Mouse (Mus musculus): Measurements from ENCODE around the gene Sacm1l. TPM values are rescaled to one million over a fixed set of nuclear protein-coding genes. Genes with fewer than 3 reads are reported as not detected.

Sacm1l gene
- polyA plus RNA-seq, 1 experiment from 2014 or later = 58.1 TPM

- Histone ChIP-seq H3K9ac (ENCODE audit: low read length) (no peak overlapping the region), H3K4me3 (ENCODE audit: low read length) (no peak overlapping the region), H3K4me1 (replicated peaks; ENCODE audit: control insufficient read depth, insufficient read depth, low read length) (peaks cover 3% of the 10 kb centered on the region), H3K9me3 (ENCODE audit: control insufficient read depth, low read length) (no peaks in the 10 kb centered on the region), H3K27me3 (ENCODE audit: control insufficient read depth, insufficient read depth, low read depth, low read length) (no peaks in the 10 kb centered on the region), H3K27ac (ENCODE audit: low read length) (peak overlapping the region; percentile 29), H3K36me3 (ENCODE audit: control insufficient read depth, insufficient read depth, low read length) (peaks cover 14% of the 10 kb centered on the region), H3K4me2 (ENCODE audit: low read depth, low read length) (no peak overlapping the region)
- peak; percentile 78 for ATAC-seq (ENCODE audit: low read depth)
- 61% methylated on average over 13 of the region's 13 CpGs for WGBS
Measured at GRCm38 (mm10) chr9:123518969-123519894, 10.3 kb upstream of the Sacm1l start.

DNA sequence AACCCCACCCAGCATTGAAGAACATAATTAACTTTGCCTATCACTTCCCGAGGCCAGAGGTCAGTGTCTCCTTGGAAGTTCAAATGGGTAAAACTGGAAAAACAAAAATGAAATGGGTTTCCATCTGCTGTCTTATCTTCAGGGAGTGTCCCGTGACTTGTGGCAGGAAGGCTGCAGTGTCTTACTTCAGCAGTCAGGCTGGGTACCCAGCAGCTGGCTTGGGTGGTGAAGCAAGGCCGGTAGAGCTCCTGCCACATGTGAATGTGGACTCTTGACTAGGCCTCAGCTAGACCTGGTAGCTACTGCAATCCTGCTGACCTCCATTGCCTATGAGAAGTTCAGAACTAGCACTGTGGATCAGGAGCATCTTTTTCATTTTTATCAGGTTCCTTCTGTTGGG is 8.8 kb upstream of the Sacm1l start:
- H3K27ac ChIP-seq (ENCODE audit: low read length) = no peak overlapping the region
- H3K9me3 ChIP-seq (ENCODE audit: control insufficient read depth, low read length) = no peaks in the 10 kb centered on the region
- H3K36me3 ChIP-seq (ENCODE audit: control insufficient read depth, insufficient read depth, low read length) = peaks cover 14% of the 10 kb centered on the region
- no peak for ATAC-seq (ENCODE audit: low read depth)
- no peak overlapping the region for H3K4me2 ChIP-seq (ENCODE audit: low read depth, low read length)
- WGBS = 58% methylated on average over 3 of the region's 3 CpGs
- no peak overlapping the region for H3K4me3 ChIP-seq (ENCODE audit: low read length)
- no peaks in the 10 kb centered on the region for H3K27me3 ChIP-seq (ENCODE audit: control insufficient read depth, insufficient read depth, low read depth, low read length)
- peaks cover 6% of the 10 kb centered on the region for H3K4me1 ChIP-seq (replicated peaks; ENCODE audit: control insufficient read depth, insufficient read depth, low read length)
- H3K9ac ChIP-seq (ENCODE audit: low read length) = no peak overlapping the region

GRCm38 (mm10) chr9:123523676-123524075 is 5.9 kb upstream of the Sacm1l start:
- no peak overlapping the region for H3K4me3 ChIP-seq (ENCODE audit: low read length)

DNA sequence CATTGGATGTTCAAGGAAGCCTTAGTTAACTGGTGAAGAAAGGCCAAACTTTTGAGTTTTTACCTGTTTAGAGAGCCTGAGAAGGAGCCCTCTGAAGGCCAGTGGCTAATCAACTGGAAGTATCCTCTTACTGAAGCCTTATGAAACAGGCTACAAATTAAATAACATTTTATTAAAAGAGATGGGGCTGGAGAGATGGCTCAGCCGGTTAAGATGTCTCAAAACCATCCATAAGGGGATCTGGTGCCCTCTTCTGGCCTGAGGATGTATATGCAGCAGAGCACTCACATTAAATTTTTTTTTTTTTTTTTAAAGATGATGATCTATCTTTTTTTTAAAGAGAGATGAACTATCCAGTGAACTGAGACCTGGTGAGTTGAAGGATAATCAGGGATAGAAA is 4.5 kb upstream of the Sacm1l start:
- H3K4me3 ChIP-seq (ENCODE audit: low read length) = no peak overlapping the region
- 0% methylated on average over 1 of the region's 1 CpGs for WGBS
- no peak overlapping the region for H3K9ac ChIP-seq (ENCODE audit: low read length)
- H3K27ac ChIP-seq (ENCODE audit: low read length) = no peak overlapping the region
- no peaks in the 10 kb centered on the region for H3K27me3 ChIP-seq (ENCODE audit: control insufficient read depth, insufficient read depth, low read depth, low read length)
- ATAC-seq (ENCODE audit: low read depth) = no peak
- no peak overlapping the region for H3K4me2 ChIP-seq (ENCODE audit: low read depth, low read length)
- H3K9me3 ChIP-seq (ENCODE audit: control insufficient read depth, low read length) = no peaks in the 10 kb centered on the region
- no peaks in the 10 kb centered on the region; the same call in 1 of the 2 replicates for H3K36me3 ChIP-seq (ENCODE audit: control insufficient read depth, insufficient read depth, low read length)
- peaks cover 3% of the 10 kb centered on the region; the same call in 1 of the 2 replicates for H3K4me1 ChIP-seq (replicated peaks; ENCODE audit: control insufficient read depth, insufficient read depth, low read length)

More at GRCm38 (mm10) chr9:123523676-123524075, 5.9 kb upstream of the Sacm1l start:
- no peak overlapping the region for H3K9ac ChIP-seq (ENCODE audit: low read length)
- WGBS = 26% methylated on average over 3 of the region's 3 CpGs
- ATAC-seq (ENCODE audit: low read depth) = no peak
- no peak overlapping the region for H3K4me2 ChIP-seq (ENCODE audit: low read depth, low read length)
- no peaks in the 10 kb centered on the region for H3K9me3 ChIP-seq (ENCODE audit: control insufficient read depth, low read length)
- H3K4me1 ChIP-seq (replicated peaks; ENCODE audit: control insufficient read depth, insufficient read depth, low read length) = peaks cover 6% of the 10 kb centered on the region
- H3K27me3 ChIP-seq (ENCODE audit: control insufficient read depth, insufficient read depth, low read depth, low read length) = no peaks in the 10 kb centered on the region
- H3K27ac ChIP-seq (ENCODE audit: low read length) = no peak overlapping the region
- H3K36me3 ChIP-seq (ENCODE audit: control insufficient read depth, insufficient read depth, low read length) = peaks cover 5% of the 10 kb centered on the region

GRCm38 (mm10) chr9:123526502-123526901 is 3.1 kb upstream of the Sacm1l start:
- no peak overlapping the region for H3K4me3 ChIP-seq (ENCODE audit: low read length)
- H3K9me3 ChIP-seq (ENCODE audit: control insufficient read depth, low read length) = no peaks in the 10 kb centered on the region
- no peak overlapping the region for H3K4me2 ChIP-seq (ENCODE audit: low read depth, low read length)
- no peaks in the 10 kb centered on the region for H3K36me3 ChIP-seq (ENCODE audit: control insufficient read depth, insufficient read depth, low read length)
- no peak overlapping the region for H3K27ac ChIP-seq (ENCODE audit: low read length)
- H3K9ac ChIP-seq (ENCODE audit: low read length) = no peak overlapping the region
- ATAC-seq (ENCODE audit: low read depth) = no peak
- H3K27me3 ChIP-seq (ENCODE audit: control insufficient read depth, insufficient read depth, low read depth, low read length) = no peaks in the 10 kb centered on the region
- H3K4me1 ChIP-seq (replicated peaks; ENCODE audit: control insufficient read depth, insufficient read depth, low read length) = peaks cover 10% of the 10 kb centered on the region
- 63% methylated on average over 5 of the region's 5 CpGs for WGBS

- no peak for ATAC-seq (ENCODE audit: low read depth)
- peak overlapping the region; percentile 57 for H3K4me3 ChIP-seq (ENCODE audit: low read length)
- 22% methylated on average over 6 of the region's 6 CpGs for whole genome bisulfite sequencing
- no peaks in the 10 kb centered on the region for H3K27me3 ChIP-seq (ENCODE audit: control insufficient read depth, insufficient read depth, low read depth, low read length)
- peak overlapping the region; percentile 71 for H3K9ac ChIP-seq (ENCODE audit: low read length)
- no peaks in the 10 kb centered on the region for H3K9me3 ChIP-seq (ENCODE audit: control insufficient read depth, low read length)
- H3K4me2 ChIP-seq (ENCODE audit: low read depth, low read length) = peak overlapping the region; percentile 67
- peak overlapping the region; percentile 95 for H3K27ac ChIP-seq (ENCODE audit: low read length)
- no peaks in the 10 kb centered on the region for H3K36me3 ChIP-seq (ENCODE audit: control insufficient read depth, insufficient read depth, low read length)
- peaks cover 15% of the 10 kb centered on the region for H3K4me1 ChIP-seq (replicated peaks; ENCODE audit: control insufficient read depth, insufficient read depth, low read length)
Measured at GRCm38 (mm10) chr9:123528087-123528925, 1.3 kb upstream of the Sacm1l start.

DNA sequence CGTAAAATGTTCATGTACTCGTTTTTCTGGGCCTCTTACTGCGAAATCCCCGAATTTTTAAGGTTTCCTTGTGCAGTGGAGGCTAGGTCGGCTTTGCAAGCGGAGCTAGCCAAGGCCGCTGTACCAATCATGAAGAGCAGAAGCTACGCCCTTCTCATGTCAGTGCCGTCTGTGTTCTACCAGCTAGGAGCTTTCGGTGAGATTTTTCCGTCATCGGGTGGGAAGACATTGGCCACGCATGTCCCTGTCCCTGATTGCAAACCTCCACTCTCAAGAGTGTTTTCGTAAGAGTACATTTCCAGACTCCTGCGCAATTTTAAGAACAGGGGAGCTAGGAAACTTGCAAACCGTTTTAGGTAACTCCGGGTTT is 648 bp upstream of the Sacm1l start:
- peak overlapping the region; percentile 67 for H3K4me2 ChIP-seq (ENCODE audit: low read depth, low read length)
- H3K9me3 ChIP-seq (ENCODE audit: control insufficient read depth, low read length) = no peaks in the 10 kb centered on the region
- peaks cover 15% of the 10 kb centered on the region for H3K4me1 ChIP-seq (replicated peaks; ENCODE audit: control insufficient read depth, insufficient read depth, low read length)
- H3K27ac ChIP-seq (ENCODE audit: low read length) = peak overlapping the region; percentile 95
- H3K27me3 ChIP-seq (ENCODE audit: control insufficient read depth, insufficient read depth, low read depth, low read length) = no peaks in the 10 kb centered on the region
- H3K36me3 ChIP-seq (ENCODE audit: control insufficient read depth, insufficient read depth, low read length) = no peaks in the 10 kb centered on the region
- peak overlapping the region; percentile 57 for H3K4me3 ChIP-seq (ENCODE audit: low read length)
- peak; percentile 28 for ATAC-seq (ENCODE audit: low read depth)
- peak overlapping the region; percentile 71 for H3K9ac ChIP-seq (ENCODE audit: low read length)
- WGBS = under 1% methylated on average over 17 of the region's 17 CpGs

DNA sequence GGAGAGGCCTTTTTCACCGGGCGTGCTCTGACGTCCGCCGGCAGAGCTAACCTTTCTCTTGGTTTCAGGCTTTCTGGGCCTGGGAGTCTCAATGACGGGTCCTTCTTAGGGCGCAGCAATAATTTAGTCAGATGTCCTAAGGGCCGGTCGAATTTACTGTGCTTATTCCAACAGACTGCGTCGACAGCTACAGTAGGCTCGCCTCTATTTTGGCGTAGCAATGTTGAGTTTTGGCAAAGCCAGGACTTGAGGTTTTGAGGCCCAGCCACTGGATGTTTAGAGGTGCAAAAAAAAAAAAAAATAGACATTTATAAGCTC is 558 bp downstream of the Sacm1l start:
- 0% methylated on average over 13 of the region's 13 CpGs for WGBS
- peak overlapping the region; percentile 91 for H3K27ac ChIP-seq (ENCODE audit: low read length)
- ATAC-seq (ENCODE audit: low read depth) = no peak; the same call in 1 of the 2 replicates

DNA sequence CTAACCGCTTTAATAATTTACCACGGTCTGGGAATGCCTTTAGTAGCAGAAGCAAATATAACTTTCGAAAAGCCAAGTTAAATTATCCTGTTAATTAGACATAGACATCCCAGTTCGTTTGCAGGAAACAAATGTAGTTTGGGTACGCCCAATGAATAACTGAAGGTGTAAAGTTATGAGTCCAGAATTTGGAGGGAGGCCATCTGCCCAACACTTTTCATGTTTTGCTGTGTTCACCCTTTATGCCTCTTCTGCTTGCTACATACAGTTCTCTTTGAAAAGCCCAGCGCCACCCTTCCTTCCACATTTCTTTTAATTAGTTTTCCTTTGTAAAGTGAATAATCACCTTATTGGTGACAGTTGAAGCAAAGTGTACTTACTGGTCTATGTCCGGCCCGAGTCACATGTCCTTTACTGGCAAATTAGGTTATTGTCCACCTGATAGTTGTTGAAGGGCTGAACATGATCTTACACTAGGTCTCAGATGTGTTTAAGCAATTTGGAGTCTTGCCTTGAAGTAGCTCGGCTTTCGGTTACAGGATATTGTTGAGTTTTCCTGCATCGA is 1.1 kb downstream of the Sacm1l start:
- peak overlapping the region; percentile 69 for H3K4me3 ChIP-seq (ENCODE audit: low read length)
- WGBS = 22% methylated on average over 11 of the region's 11 CpGs
- H3K27ac ChIP-seq (ENCODE audit: low read length) = peak overlapping the region; percentile 91; the same call in 1 of the 2 replicates
- no peaks in the 10 kb centered on the region for H3K9me3 ChIP-seq (ENCODE audit: control insufficient read depth, low read length)
- peaks cover 11% of the 10 kb centered on the region for H3K4me1 ChIP-seq (replicated peaks; ENCODE audit: control insufficient read depth, insufficient read depth, low read length)
- ATAC-seq (ENCODE audit: low read depth) = no peak
- H3K27me3 ChIP-seq (ENCODE audit: control insufficient read depth, insufficient read depth, low read depth, low read length) = no peaks in the 10 kb centered on the region
- peak overlapping the region; percentile 81 for H3K9ac ChIP-seq (ENCODE audit: low read length)
- H3K4me2 ChIP-seq (ENCODE audit: low read depth, low read length) = peak overlapping the region; percentile 64
- no peaks in the 10 kb centered on the region for H3K36me3 ChIP-seq (ENCODE audit: control insufficient read depth, insufficient read depth, low read length)

More for the DNA sequence above, 558 bp downstream of the Sacm1l start:
- peaks cover 11% of the 10 kb centered on the region for H3K4me1 ChIP-seq (replicated peaks; ENCODE audit: control insufficient read depth, insufficient read depth, low read length)
- no peaks in the 10 kb centered on the region for H3K36me3 ChIP-seq (ENCODE audit: control insufficient read depth, insufficient read depth, low read length)
- no peaks in the 10 kb centered on the region for H3K27me3 ChIP-seq (ENCODE audit: control insufficient read depth, insufficient read depth, low read depth, low read length)
- peak overlapping the region; percentile 81 for H3K9ac ChIP-seq (ENCODE audit: low read length)
- H3K4me3 ChIP-seq (ENCODE audit: low read length) = peak overlapping the region; percentile 69
- peak overlapping the region; percentile 64 for H3K4me2 ChIP-seq (ENCODE audit: low read depth, low read length)
- H3K9me3 ChIP-seq (ENCODE audit: control insufficient read depth, low read length) = no peaks in the 10 kb centered on the region

Data from lung, embryonic 16.5 days (tissue).